Mouse (Mus musculus): Measurements from ENCODE around the gene Trim65. TPM values are rescaled to one million over a fixed set of nuclear protein-coding genes. Genes with fewer than 3 reads are reported as not detected.

The Trim65 gene
- polyA plus RNA-seq, 1 experiment from 2014 or later = 5.5 TPM

DNA sequence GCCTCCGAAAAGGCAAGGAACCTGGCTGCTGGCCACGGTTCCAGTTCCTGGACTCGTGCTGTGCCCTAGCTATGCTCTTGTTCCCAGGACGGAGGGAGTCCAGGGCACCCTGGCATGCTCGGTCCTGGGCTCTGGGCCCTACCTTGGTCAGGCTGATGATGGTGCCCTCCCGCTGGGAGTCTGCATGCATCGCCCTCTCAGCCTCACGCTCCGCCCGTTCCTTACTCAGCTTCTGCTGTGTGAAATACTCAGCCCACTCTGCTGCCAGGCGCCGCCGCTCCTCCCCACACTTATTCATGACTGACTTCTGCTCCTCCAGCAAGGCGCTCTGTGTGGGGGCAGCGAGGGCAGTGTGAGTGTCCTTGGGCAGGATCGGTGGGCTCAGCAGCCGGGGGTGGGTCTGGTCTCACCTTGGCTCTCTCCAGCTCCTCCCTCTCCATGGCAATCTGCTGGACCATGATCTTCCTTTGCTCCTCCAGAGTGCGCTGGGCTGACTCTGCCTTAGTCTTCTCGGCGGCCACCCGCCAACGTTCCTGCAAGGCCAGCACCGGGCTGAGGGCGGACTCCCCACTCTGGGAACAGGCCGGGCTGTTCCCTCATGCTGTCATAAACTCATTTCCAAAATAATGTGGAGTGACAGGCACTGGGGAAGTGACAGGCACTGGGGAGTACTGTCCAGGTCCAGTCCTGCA, 15.5 kb upstream of the Trim65 start:
- no peak for DNase-seq (ENCODE audit: low spot score)
- no peak overlapping the region for H3K9ac ChIP-seq (ENCODE audit: low read length)
- H3K4me2 ChIP-seq (ENCODE audit: low read length) = no peak overlapping the region
- H3K27me3 ChIP-seq (replicated peaks; ENCODE audit: control insufficient read depth, insufficient read depth, low read length) = no peaks in the 10 kb centered on the region
- 72% methylated on average over 25 of the region's 25 CpGs for WGBS
- H3K9me3 ChIP-seq (ENCODE audit: control insufficient read depth, low read length) = no peaks in the 10 kb centered on the region
- H3K4me3 ChIP-seq (ENCODE audit: low read depth, low read length) = no peak overlapping the region
- no peak overlapping the region for H3K27ac ChIP-seq (ENCODE audit: low read depth)
- H3K36me3 ChIP-seq (ENCODE audit: control insufficient read depth, insufficient read depth, low read length) = peaks cover 80% of the 10 kb centered on the region
- no peak for ATAC-seq (replicated peaks; ENCODE audit: low FRiP score, low TSS enrichment, low read depth)
- no peaks in the 10 kb centered on the region for H3K4me1 ChIP-seq (replicated peaks; ENCODE audit: control insufficient read depth, insufficient read depth, low read length)

DNA sequence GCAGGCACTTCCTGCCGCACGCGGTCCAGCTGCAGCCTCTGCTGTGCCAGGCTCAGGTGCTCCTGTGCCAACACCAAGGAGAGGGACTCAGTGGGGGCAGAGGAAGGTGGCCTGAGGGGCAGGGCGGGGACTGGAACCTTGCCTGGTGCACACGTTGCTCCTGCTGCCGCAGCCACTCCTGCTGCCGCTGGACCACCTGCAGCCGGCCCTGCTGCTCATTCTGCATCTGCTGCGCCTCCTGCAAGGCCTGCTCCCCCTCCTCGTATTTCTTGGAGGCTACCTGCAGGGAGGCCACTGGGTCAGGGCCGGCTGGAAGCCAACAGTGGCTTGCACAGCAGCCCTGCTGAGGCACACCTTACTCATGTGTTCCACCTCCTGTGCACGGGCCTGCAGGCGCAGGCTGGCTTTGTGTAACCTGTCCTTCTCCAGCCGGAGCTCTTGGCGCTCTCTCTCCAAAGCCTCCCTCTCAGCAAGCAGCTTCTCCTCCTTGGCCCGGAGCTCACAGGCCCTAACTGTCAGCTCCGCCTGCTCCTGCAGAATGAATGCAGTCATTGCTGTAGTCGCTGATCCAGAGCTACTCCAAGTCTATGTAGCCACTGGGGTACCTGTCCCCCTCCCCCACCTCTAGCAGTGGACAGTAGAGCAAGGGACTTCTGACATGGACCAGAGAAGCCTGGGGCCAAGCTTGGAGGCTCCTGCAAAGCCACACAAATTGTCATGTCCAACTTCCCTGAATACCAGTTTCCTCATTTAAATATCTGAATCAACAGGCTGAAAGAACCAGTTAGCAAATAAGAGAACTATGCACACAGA, 14.8 kb upstream of the Trim65 start:
- no peaks in the 10 kb centered on the region for H3K27me3 ChIP-seq (replicated peaks; ENCODE audit: control insufficient read depth, insufficient read depth, low read length)
- ATAC-seq (replicated peaks; ENCODE audit: low FRiP score, low TSS enrichment, low read depth) (no peak), DNase-seq (ENCODE audit: low spot score) (no peak)
- no peak overlapping the region for H3K4me3 ChIP-seq (ENCODE audit: low read depth, low read length)
- H3K9me3 ChIP-seq (ENCODE audit: control insufficient read depth, low read length) = no peaks in the 10 kb centered on the region
- H3K9ac ChIP-seq (ENCODE audit: low read length) = no peak overlapping the region
- H3K4me1 ChIP-seq (replicated peaks; ENCODE audit: control insufficient read depth, insufficient read depth, low read length) = no peaks in the 10 kb centered on the region
- H3K27ac ChIP-seq (ENCODE audit: low read depth) = no peak overlapping the region
- H3K4me2 ChIP-seq (ENCODE audit: low read length) = no peak overlapping the region
- H3K36me3 ChIP-seq (ENCODE audit: control insufficient read depth, insufficient read depth, low read length) = peaks cover 72% of the 10 kb centered on the region
- 79% methylated on average over 17 of the region's 18 CpGs for WGBS

DNA sequence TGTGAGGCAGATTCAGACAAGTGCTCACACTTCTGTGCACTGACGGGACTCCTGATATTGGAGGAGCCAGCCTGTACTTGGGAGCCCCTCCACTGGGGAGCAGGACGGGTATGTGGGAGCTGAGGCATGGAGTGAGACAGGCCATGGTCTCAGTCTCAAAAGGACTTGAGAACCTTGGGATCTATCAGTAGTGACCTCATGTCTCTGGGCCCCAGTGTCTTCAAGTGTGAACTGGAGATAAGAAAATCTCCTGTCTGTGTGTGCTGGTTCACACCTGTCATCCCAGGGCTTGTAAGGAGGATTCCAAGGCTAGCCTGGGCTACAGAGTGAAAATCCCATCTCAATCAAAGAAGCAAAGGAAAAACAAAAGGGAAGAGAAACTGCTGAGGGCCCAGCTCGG, 12.5 kb upstream of the Trim65 start:
- no peaks in the 10 kb centered on the region for H3K4me1 ChIP-seq (replicated peaks; ENCODE audit: control insufficient read depth, insufficient read depth, low read length)
- no peak for DNase-seq (ENCODE audit: low spot score)
- 85% methylated on average over 3 of the region's 3 CpGs for WGBS
- no peak overlapping the region for H3K27ac ChIP-seq (ENCODE audit: low read depth)
- no peaks in the 10 kb centered on the region for H3K9me3 ChIP-seq (ENCODE audit: control insufficient read depth, low read length)
- no peak overlapping the region for H3K9ac ChIP-seq (ENCODE audit: low read length)
- peaks cover 64% of the 10 kb centered on the region for H3K36me3 ChIP-seq (ENCODE audit: control insufficient read depth, insufficient read depth, low read length)
- H3K4me2 ChIP-seq (ENCODE audit: low read length) = no peak overlapping the region
- ATAC-seq (replicated peaks; ENCODE audit: low FRiP score, low TSS enrichment, low read depth) = no peak
- no peaks in the 10 kb centered on the region for H3K27me3 ChIP-seq (replicated peaks; ENCODE audit: control insufficient read depth, insufficient read depth, low read length)
- no peak overlapping the region for H3K4me3 ChIP-seq (ENCODE audit: low read depth, low read length)

DNA sequence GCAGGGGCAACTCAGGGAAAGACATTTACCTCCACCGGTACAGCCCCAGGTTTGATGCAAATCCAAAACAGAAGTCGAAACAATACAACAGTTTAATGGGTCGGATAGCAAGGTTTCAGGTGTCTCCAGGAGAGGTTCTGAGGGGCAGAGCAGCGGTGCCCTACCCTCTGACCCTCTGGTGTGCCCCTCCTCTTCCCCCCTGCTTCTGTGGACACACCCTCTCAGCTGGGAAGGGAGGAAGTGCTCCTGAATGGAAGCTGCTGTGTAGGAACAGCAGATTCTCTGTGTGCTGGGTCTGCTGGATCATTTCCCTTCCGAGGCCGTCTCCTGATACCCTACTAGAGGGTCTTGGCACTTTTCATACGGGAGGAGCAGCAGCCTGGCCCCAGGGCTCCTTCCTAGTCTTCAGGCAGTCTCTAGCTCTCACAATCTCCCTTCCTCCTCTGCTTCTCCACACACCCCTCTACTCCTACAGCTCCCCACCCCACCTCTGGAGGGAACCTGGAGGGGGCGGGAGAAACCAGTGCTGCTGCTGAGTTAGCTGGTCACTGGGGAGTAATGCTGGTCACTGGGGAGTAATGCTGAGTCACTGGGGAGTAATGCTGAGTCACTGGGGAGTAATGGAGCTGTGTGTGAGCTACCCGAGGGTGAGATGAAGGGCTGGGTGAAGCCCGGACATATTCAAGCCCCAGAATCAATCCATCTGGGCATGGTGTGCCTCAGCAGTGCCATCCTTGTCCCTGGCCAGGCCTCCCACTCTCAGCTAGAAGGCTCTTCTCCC, 11.5 kb upstream of the Trim65 start:
- ATAC-seq (replicated peaks; ENCODE audit: low FRiP score, low TSS enrichment, low read depth) (no peak), DNase-seq (ENCODE audit: low spot score) (no peak)
- Histone ChIP-seq H3K9me3 (ENCODE audit: control insufficient read depth, low read length) (no peaks in the 10 kb centered on the region), H3K4me3 (ENCODE audit: low read depth, low read length) (no peak overlapping the region), H3K4me2 (ENCODE audit: low read length) (no peak overlapping the region), H3K27ac (ENCODE audit: low read depth) (no peak overlapping the region), H3K36me3 (ENCODE audit: control insufficient read depth, insufficient read depth, low read length) (peaks cover 54% of the 10 kb centered on the region), H3K27me3 (replicated peaks; ENCODE audit: control insufficient read depth, insufficient read depth, low read length) (no peaks in the 10 kb centered on the region), H3K4me1 (replicated peaks; ENCODE audit: control insufficient read depth, insufficient read depth, low read length) (peaks cover 6% of the 10 kb centered on the region; the same call in 1 of the 2 replicates), H3K9ac (ENCODE audit: low read length) (no peak overlapping the region)
- 62% methylated on average over 10 of the region's 10 CpGs for WGBS

DNA sequence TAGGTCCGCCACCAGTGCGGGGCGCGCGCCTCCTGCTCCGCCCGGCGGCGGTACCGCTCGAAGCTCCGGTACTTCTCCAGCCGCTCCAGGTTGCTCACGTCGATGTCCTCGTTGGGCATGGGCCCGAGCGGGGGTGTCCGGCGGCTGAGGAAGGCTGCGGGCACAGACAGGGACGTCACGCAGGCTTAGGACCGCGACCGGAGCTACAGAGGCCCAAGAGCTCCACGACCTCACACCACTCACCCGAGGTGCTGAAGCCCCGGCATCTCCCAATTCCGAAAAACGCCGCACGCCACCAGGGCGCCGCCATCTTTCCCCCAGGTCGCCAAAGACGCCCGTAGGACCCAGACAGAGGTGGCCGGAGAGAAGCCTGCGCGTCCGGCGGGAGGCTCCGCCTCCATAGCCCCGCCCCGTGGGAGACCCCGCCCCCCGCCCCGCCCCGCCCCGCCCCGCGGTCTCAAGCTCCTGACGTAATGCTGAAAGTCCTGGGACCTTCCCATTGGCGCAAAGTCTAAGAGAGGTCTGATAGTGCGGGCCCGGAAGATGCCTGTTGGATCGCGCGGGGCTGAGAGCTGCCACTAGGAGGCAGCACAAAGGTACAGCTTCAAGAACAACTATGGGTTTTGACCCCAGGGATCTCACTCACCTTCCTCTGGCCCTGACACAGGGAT, 7.7 kb upstream of the Trim65 start, which contains the start of gene Mrpl38:
Gene Mrpl38 (minus strand): TSS at position 401 of the 671 bp plus-strand sequence.
- peak within 1 kb of the TSS; percentile 99 for H3K4me3 ChIP-seq (ENCODE audit: low read depth, low read length)
- DNase-seq (ENCODE audit: low spot score) = peak; percentile 98
- no peaks in the 10 kb centered on the region for H3K27me3 ChIP-seq (replicated peaks; ENCODE audit: control insufficient read depth, insufficient read depth, low read length)
- H3K36me3 ChIP-seq (ENCODE audit: control insufficient read depth, insufficient read depth, low read length) = peaks cover 36% of the 10 kb centered on the region
- H3K27ac ChIP-seq (ENCODE audit: low read depth) = peak within 1 kb of the TSS; percentile 57; the same call in 1 of the 2 replicates
- H3K4me1 ChIP-seq (replicated peaks; ENCODE audit: control insufficient read depth, insufficient read depth, low read length) = peaks cover 6% of the 10 kb centered on the region; the same call in 1 of the 2 replicates
- under 1% methylated on average over 57 of the region's 60 CpGs for WGBS
- H3K4me2 ChIP-seq (ENCODE audit: low read length) = peak within 1 kb of the TSS; percentile 66
- peak within 1 kb of the TSS; percentile 78 for H3K9ac ChIP-seq (ENCODE audit: low read length)
- ATAC-seq (replicated peaks; ENCODE audit: low FRiP score, low TSS enrichment, low read depth) = peak; percentile 96
- no peaks in the 10 kb centered on the region for H3K9me3 ChIP-seq (ENCODE audit: control insufficient read depth, low read length)

DNA sequence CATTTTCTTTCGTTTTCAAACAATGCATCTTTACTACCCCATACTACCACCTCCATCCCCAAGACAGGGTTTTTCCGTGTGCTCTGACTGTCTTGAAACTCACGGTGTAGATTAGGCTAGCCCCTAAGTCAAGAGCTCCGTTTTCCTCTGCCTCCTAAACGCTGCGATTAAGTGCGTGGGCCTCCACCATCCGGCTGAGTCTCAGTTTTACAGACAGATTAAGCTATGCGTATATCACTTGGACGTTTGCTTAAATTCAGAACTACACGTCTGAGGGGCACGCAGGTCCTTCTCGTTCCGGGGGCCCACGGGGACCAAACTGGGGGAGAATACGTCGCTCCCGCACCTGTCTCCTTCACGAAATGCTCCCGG, 7.2 kb upstream of the Trim65 start:
- 0 out of 2 replicates have a peak, but pooled peaks have one; percentile 0 for ATAC-seq (replicated peaks; ENCODE audit: low FRiP score, low TSS enrichment, low read depth)
- under 1% methylated on average over 20 of the region's 20 CpGs for WGBS

DNA sequence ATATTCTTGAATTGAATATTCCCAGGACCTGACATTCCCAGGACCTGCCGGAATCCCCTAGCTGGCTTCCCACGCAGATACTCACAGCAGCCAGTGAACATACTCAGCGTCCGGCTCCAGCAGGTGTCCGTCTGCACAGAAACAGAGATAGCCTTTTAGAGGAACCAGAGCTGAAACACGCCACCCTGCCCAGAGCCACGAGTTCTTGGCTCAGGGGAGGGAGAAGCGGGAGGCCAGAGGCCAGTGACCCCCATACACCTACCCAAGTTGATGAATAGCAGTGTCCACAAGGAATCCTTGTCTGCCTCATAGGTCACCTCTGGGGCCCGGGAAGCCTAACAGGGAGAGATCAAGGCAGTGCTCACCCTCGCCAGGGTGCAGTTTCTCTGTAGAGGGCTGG, 3.2 kb upstream of the Trim65 start:
- ATAC-seq (replicated peaks; ENCODE audit: low FRiP score, low TSS enrichment, low read depth) = no peak
- WGBS = 83% methylated on average over 10 of the region's 10 CpGs
- Histone ChIP-seq H3K36me3 (ENCODE audit: control insufficient read depth, insufficient read depth, low read length) (peaks cover 35% of the 10 kb centered on the region), H3K9ac (ENCODE audit: low read length) (no peak overlapping the region), H3K4me1 (replicated peaks; ENCODE audit: control insufficient read depth, insufficient read depth, low read length) (peaks cover 15% of the 10 kb centered on the region), H3K4me3 (ENCODE audit: low read depth, low read length) (no peak overlapping the region), H3K4me2 (ENCODE audit: low read length) (no peak overlapping the region), H3K27me3 (replicated peaks; ENCODE audit: control insufficient read depth, insufficient read depth, low read length) (no peaks in the 10 kb centered on the region), H3K9me3 (ENCODE audit: control insufficient read depth, low read length) (no peaks in the 10 kb centered on the region), H3K27ac (ENCODE audit: low read depth) (no peak overlapping the region)
- no peak for DNase-seq (ENCODE audit: low spot score)

More for the DNA sequence above, 7.2 kb upstream of the Trim65 start:
- peak overlapping the region; percentile 99 for H3K4me3 ChIP-seq (ENCODE audit: low read depth, low read length)
- H3K4me2 ChIP-seq (ENCODE audit: low read length) = peak overlapping the region; percentile 66
- no peaks in the 10 kb centered on the region for H3K27me3 ChIP-seq (replicated peaks; ENCODE audit: control insufficient read depth, insufficient read depth, low read length)
- H3K4me1 ChIP-seq (replicated peaks; ENCODE audit: control insufficient read depth, insufficient read depth, low read length) = peaks cover 6% of the 10 kb centered on the region; the same call in 1 of the 2 replicates
- DNase-seq (ENCODE audit: low spot score) = no peak
- H3K27ac ChIP-seq (ENCODE audit: low read depth) = peak overlapping the region; percentile 57; the same call in 1 of the 2 replicates
- H3K9ac ChIP-seq (ENCODE audit: low read length) = peak overlapping the region; percentile 78
- peaks cover 32% of the 10 kb centered on the region for H3K36me3 ChIP-seq (ENCODE audit: control insufficient read depth, insufficient read depth, low read length)
- no peaks in the 10 kb centered on the region for H3K9me3 ChIP-seq (ENCODE audit: control insufficient read depth, low read length)

DNA sequence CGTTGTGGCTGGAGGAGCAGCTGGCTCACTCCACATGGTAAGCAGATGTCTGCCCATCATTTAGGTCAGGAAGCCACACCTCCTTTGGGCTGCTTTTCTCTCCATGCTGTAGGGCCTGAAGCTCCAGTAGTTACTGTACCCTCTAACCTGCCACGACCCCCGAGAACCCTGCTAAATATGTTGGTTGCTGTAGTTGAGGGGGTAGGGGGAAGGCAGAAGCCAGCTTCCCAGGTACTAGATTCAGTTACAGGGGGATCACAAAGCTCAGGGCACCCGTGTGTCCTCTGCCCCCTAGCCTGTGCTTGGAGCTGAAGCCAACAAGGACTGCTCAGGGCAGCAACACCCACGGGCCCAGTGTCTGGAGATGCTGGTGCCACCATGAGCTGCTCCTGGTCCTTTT, 2.6 kb upstream of the Trim65 start:
- Histone ChIP-seq H3K27ac (ENCODE audit: low read depth) (no peak overlapping the region), H3K9ac (ENCODE audit: low read length) (no peak overlapping the region), H3K9me3 (ENCODE audit: control insufficient read depth, low read length) (no peaks in the 10 kb centered on the region), H3K4me3 (ENCODE audit: low read depth, low read length) (no peak overlapping the region), H3K4me2 (ENCODE audit: low read length) (no peak overlapping the region), H3K4me1 (replicated peaks; ENCODE audit: control insufficient read depth, insufficient read depth, low read length) (peaks cover 15% of the 10 kb centered on the region), H3K36me3 (ENCODE audit: control insufficient read depth, insufficient read depth, low read length) (peaks cover 35% of the 10 kb centered on the region), H3K27me3 (replicated peaks; ENCODE audit: control insufficient read depth, insufficient read depth, low read length) (no peaks in the 10 kb centered on the region)
- ATAC-seq (replicated peaks; ENCODE audit: low FRiP score, low TSS enrichment, low read depth) = no peak
- 77% methylated on average over 5 of the region's 5 CpGs for WGBS
- no peak for DNase-seq (ENCODE audit: low spot score)
